Mouse (Mus musculus): ENCODE data around the gene Tnni3k.
"Not testable (repeated sequence)": the region's sequence is repeated elsewhere in the genome, so short reads cannot be mapped to it uniquely, and the experiment has no call there.

The Tnni3k gene

GRCm38 (mm10) chr3:154834373-154834772, 220.8 kb downstream of the Tnni3k start:
- DNase-seq (ENCODE audit: low read depth, low spot score), result no peak

- DNase-seq (ENCODE audit: low read depth, low spot score), result no peak
Measured at GRCm38 (mm10) chr3:154825739-154826138, 229.5 kb downstream of the Tnni3k start.

- no peak for DNase-seq (ENCODE audit: low read depth, low spot score)
Measured at GRCm38 (mm10) chr3:154824713-154825112, 230.5 kb downstream of the Tnni3k start.

GRCm38 (mm10) chr3:154819684-154820083, 235.5 kb downstream of the Tnni3k start:
- not testable (repeated sequence) for DNase-seq (ENCODE audit: low read depth, low spot score)

GRCm38 (mm10) chr3:154817732-154818131, 237.5 kb downstream of the Tnni3k start:
- DNase-seq (ENCODE audit: low read depth, low spot score), result no peak

- DNase-seq (ENCODE audit: low read depth, low spot score), result no peak
Measured at GRCm38 (mm10) chr3:154816801-154817625, 238.2 kb downstream of the Tnni3k start.

- DNase-seq (ENCODE audit: low read depth, low spot score), result no peak
Measured at GRCm38 (mm10) chr3:154816231-154816630, 239.0 kb downstream of the Tnni3k start.

GRCm38 (mm10) chr3:154815606-154816005, 239.6 kb downstream of the Tnni3k start:
- no peak for DNase-seq (ENCODE audit: low read depth, low spot score)

- no peak for DNase-seq (ENCODE audit: low read depth, low spot score)
Measured at GRCm38 (mm10) chr3:154812893-154813292, 242.3 kb downstream of the Tnni3k start.

GRCm38 (mm10) chr3:154811833-154812232, 243.4 kb downstream of the Tnni3k start:
- DNase-seq (ENCODE audit: low read depth, low spot score), result no peak

GRCm38 (mm10) chr3:154811281-154811680, 243.9 kb downstream of the Tnni3k start:
- DNase-seq (ENCODE audit: low read depth, low spot score), result no peak

GRCm38 (mm10) chr3:154810273-154810870, 244.8 kb downstream of the Tnni3k start:
- DNase-seq (ENCODE audit: low read depth, low spot score), result no peak

GRCm38 (mm10) chr3:154806626-154807025, 248.6 kb downstream of the Tnni3k start:
- peak; percentile 85 for DNase-seq (ENCODE audit: low read depth, low spot score)

GRCm38 (mm10) chr3:154800888-154801429, 254.2 kb downstream of the Tnni3k start:
- DNase-seq (ENCODE audit: low read depth, low spot score), result no peak

- DNase-seq (ENCODE audit: low read depth, low spot score), result no peak
Measured at GRCm38 (mm10) chr3:154800454-154800853, 254.8 kb downstream of the Tnni3k start.

GRCm38 (mm10) chr3:154798806-154799205, 256.4 kb downstream of the Tnni3k start:
- no peak for DNase-seq (ENCODE audit: low read depth, low spot score)

GRCm38 (mm10) chr3:154793571-154793970, 261.6 kb downstream of the Tnni3k start:
- no peak for DNase-seq (ENCODE audit: low read depth, low spot score)

- DNase-seq (ENCODE audit: low read depth, low spot score), result no peak
Measured at GRCm38 (mm10) chr3:154787611-154788010, 267.6 kb downstream of the Tnni3k start.

GRCm38 (mm10) chr3:154786354-154786753, 268.9 kb downstream of the Tnni3k start:
- DNase-seq (ENCODE audit: low read depth, low spot score), result no peak

GRCm38 (mm10) chr3:154778836-154779595, 276.2 kb downstream of the Tnni3k start:
- DNase-seq (ENCODE audit: low read depth, low spot score), result no peak

- no peak for DNase-seq (ENCODE audit: low read depth, low spot score)
Measured at GRCm38 (mm10) chr3:154771651-154772050, 283.6 kb downstream of the Tnni3k start.

- no peak for DNase-seq (ENCODE audit: low read depth, low spot score)
Measured at GRCm38 (mm10) chr3:154766321-154766720, 288.9 kb downstream of the Tnni3k start.
